Mouse (Mus musculus) ovary, postnatal 10 days (tissue): Measurements from ENCODE around the gene Eml2.
"Not testable (repeated sequence)": the region's sequence is repeated elsewhere in the genome, so short reads cannot be mapped to it uniquely, and the experiment has no call there.

Experiments used
- DNase-seq: peaks from one replicate; pipeline ENCODE4 v3.0.0; 2022; ENCODE audit warnings: low spot score

Eml2 gene

DNA sequence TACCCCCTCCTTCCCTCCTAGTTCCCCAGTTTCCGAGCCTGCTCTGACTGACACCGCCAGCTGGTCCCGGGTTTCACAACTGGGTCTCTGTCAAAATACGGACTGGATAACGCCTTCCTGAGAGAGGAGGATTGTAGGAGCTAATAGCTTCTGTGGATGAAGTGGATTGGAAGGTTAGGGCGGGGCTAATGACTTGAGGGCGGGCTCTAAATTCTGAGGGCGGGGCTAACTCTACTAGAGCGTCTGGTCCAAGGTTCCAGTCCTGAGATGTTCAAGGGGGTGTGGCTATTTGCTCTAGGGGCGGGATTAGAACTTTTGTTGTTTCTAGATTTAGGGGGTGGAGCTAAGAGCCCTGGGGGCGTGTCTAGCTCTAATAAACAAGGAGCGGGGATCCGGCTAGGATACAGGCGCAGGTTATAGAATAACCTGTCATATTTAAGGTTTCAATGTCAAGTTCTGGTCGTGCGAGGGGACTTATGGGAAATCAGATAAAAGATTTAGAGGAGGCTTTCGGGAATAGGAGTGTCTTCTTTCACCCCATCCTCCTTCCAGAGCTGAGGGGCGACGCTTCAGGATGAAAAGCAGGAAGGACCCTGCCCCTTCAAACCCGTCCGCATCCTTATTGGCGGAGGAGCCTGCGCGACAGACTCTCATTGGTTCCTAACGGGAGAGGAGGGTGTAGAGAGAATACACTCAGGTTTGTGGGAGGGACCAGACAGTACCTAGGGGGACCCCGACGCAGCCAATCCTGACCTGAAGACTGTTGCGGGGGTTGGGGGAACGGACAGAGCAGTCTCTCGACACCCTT lies at the start of gene Eml2:
Gene Eml2, plus strand, starts transcription at position 714 of the 808 bp plus-strand sequence.
- DNase-seq: no peak

DNA sequence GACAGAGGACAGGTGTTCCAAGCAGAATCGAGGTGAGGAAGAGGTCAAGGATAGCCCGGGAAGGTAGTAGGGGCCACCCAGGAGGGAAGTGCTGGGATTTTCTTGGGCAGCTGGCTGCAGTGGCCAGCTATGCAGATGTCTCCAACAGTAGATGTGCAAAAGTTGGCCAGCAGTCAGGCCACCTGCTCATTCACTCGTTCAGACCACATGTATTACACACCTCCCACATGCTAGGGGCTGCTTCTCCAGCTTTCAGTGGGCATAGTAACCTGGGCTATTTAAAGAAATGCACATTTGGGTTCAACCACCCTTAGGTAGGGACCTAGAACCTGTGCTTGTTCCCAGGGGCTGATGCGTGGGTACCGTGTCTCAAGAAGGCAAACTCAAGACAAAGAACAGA lies 48.5 kb upstream of the Eml2 start:
- DNase-seq: no peak

DNA sequence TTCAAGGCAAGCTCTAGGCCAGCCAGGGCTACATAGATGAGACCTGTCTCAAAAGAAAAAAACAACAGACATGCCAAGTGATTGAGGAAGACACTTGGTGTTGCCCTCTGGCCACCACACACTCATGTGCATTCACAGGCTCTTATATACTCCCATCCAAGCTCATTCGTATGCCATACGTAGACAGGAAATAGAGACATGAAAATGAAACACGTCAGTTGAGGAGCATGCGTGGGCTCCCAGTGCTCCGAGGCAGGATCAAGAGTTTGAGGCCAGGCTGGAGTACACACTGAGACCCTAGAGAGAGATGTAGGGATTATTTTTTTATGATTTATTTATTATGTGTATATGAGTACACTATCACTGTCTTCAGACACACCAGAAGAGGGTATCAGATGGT lies 46.8 kb upstream of the Eml2 start:
- no peak for DNase-seq

GRCm38 (mm10) chr7:19130657-19131056 lies 45.6 kb upstream of the Eml2 start:
- no peak for DNase-seq

- peak; percentile 92 for DNase-seq
Observed at GRCm38 (mm10) chr7:19131324-19131848, 44.8 kb upstream of the Eml2 start.

- no peak for DNase-seq
Observed at GRCm38 (mm10) chr7:19136168-19136567, 40.1 kb upstream of the Eml2 start.

- no peak for DNase-seq
Observed at GRCm38 (mm10) chr7:19136673-19137334, 39.4 kb upstream of the Eml2 start.

DNA sequence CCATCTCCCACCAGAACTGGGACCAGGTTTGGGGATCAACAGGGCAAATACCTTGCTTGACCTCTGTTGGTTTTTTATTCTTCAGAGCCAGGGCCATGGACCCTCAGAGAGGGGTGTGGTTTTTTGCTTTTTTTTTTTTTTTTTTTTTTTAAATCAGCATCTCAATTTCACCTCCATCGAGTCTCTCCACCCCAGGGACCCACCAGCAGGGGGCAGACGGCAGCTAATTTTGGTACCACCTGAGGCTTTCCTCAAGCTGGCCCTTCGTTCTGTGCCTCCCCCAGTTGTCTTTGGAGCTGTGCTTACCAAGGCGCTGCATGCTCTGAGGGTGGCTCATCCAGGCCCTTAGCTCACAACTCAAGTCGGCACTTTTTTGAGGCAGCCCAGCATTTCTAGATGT lies 38.8 kb upstream of the Eml2 start:
- no peak for DNase-seq

DNA sequence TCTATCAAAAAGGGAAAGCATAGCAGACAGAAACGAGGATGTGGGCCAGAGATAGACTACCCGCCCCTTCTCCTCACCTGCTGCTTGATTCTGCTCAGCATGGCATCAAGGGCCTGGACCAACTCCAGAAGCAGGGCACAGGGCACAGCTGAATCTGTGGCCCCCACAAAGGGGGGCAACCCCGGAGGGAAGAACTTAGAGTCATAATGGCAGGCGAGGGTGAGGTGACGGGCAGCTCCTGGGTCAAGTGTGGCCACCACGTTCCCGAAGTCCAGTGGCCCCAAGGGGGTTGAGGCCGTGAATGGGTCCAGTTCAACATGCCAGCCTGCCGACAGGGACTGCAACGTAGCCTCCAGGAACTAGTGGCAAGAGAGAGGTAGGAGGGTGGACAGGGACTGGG lies 29.4 kb upstream of the Eml2 start:
- DNase-seq: no peak

DNA sequence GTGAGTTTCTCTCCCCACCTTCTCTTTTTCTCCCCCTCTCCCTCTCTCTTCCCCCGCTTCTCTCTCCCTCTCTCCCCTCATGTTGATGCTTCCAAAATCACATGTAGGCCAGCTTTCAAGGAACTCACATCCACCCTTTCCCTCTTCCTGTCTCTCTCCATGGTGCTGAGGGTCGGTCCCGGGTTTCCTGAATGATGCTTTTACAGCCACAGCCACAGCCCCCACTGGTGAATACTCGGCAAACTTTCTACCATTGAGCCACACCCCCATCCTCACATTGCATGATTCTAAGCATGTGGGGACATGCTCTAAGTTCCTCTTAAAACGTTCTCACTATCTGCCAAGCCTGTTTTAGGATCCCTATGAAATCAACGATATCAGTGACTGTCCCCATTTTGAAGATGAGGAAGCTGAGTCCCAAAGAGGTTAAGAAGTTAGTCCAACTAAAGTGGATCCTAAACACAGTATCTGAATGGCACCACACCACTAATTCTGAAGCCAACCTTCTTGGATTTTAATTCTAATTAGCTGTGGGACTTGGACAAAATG lies 28.6 kb upstream of the Eml2 start:
- no peak for DNase-seq

DNA sequence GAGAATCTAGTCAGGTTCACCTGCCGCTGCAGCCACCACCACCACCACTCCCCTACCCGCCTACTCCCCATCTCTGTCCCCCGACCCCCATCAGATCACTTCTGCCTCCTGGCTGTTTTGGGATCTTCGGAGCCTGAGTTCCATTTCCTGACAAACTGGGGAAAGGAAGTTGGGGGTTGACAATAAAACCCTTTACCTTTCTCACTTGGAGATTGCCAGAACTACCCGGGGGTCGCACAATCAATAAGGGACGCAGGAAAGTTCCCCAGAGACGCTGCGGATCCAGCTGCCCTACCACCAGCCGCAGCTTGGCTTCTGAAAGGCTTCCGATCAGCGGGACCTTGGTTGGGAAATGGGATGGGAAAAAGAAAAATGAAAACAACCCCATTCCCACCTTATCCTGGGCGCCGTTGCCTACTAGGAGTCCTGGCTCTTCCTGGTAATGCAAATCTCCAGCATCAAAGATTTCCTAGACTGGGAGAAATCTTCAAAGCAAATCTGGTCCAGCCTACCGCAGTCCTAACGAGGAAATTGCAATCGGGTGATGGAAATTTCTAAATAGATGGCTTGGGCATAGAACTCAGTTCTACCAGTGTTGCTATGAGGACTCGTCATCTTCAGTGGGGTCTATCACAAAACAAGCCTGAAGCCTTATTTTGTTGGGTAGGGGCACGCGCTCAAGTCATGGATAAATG lies 27.9 kb upstream of the Eml2 start:
- no peak for DNase-seq

DNA sequence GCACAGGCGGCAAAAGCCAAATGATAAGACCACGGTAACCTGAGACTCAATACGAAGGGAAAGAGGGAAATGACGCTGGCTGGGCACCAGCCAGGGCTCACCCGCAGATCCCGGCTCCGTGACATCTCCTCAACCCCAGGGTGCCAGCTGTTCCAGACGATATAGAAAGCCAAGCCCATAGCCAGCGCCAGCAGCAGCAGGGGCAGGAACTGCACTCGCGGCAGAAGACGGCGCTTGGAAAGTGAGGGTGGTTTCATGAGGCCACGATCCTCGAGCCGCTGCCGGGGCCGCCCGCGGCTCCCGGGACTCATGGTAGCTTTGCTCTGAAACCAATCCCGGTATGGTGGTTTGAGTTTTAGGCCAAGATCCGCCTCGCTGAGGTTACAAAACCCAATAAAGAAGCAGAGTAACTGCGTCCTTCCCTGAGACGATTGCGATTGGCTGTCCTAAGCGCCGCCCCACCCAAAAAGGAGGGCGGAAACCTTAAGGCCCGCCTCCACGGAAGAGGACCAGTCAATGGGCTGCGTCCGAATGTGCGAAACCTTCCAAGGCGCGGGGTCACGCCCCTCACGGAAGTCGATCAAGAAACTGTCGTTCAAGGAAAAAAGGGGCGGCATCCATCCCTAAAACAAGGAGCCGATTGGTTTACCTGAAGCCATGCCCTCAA lies 27.2 kb upstream of the Eml2 start, which contains the start of gene Qpctl:
Gene Qpctl, minus strand, starts transcription at position 417 of the 667 bp plus-strand sequence.
- DNase-seq: peak; percentile 79

- DNase-seq: peak; percentile 90
Observed at GRCm38 (mm10) chr7:19149626-19150025, 26.6 kb upstream of the Eml2 start, which contains the start of gene Snrpd2. Gene Snrpd2 (plus strand): TSS chr7:19149722.

DNA sequence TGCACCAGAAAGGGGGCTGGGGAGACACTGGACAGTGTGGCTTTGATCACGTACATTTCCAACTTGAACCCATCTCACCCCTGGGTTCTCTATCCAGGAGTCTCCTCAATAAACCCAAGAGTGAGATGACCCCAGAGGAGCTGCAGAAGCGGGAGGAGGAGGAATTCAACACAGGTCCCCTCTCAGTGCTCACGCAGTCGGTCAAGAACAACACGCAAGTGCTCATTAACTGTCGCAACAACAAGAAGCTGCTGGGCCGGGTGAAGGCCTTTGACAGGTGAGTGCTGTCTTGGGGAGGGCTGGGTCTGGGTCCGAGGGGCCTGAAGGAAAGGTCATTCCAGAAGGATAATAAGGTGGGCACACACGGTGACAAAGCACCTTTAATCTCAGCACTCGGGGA lies 25.1 kb upstream of the Eml2 start:
- DNase-seq: not testable (repeated sequence)

- DNase-seq: no peak
Observed at GRCm38 (mm10) chr7:19154796-19155195, 21.4 kb upstream of the Eml2 start.

DNA sequence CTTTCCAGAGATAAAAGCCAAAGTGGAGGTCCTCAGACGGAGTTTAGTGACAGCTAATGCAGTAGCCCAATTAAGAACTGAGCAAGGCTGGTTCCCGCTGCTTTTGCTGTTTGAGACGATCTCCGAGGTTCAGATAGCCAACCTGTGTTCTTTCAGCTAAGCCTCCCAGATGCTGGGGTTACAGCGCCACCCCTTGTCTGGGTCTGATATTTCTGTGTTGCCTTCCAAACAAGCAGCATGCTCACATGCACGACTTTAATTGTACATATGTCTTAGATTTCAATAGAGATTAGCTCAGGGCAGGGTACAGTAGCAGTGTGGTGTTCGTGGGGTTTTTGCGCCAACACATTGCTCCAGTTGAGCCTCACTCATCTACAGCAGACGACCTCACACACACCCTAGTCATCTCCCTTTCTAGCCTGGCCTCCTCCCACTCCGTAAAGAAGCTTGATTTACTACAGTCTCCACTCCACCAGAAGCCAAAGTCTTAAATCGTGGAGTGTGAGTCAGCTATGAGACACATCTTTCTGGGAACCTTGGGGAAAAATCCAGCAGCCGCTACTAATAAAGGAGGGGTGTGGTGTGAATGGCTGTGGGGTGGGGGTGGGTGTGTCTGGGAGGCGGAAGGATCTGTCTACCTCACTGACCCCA lies 20.3 kb upstream of the Eml2 start:
- no peak for DNase-seq

GRCm38 (mm10) chr7:19157160-19157800 lies 18.9 kb upstream of the Eml2 start:
- peak; percentile 88 for DNase-seq

GRCm38 (mm10) chr7:19158601-19159000 lies 17.6 kb upstream of the Eml2 start:
- DNase-seq: no peak

DNA sequence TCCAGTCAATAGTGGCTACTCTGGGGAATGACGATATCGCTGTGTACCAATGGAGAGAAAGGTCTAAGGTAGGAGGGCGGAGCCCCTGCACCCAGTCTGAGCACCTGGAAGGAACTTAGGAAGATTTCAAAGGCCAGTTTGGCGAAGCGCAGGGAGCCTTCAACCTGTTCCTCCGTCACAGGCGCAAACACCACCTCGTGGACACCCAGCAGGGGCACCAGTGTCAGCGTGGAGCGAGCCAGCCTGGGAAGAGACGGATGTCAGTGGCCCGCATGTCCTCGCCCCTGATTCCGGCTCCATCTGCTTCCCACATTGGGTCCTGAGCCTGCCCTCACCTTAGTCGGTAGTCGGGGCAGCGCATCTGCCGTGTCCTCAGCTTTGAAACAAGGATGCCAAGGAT lies 16.8 kb upstream of the Eml2 start:
- no peak for DNase-seq

DNA sequence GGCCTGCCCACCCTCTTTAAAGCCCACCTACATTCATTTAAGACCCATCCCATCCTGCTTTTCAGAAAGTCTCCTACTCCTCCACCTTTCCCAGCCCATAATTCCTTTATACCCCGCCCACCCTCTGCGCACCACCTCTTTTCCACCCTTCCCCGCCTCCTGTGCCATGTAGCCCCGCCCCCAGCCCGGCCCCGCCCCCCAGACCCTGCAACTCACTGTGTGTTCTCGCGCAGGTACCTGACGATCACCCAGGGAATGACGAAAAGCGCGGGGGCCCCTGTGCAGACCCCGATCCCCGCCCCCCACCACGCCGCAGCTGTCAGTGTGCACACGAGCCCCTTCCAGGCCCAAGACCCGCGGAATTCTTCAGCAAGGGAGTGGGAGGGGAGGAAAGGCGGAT lies 16.1 kb upstream of the Eml2 start:
- no peak for DNase-seq

- no peak for DNase-seq
Observed at GRCm38 (mm10) chr7:19162928-19163327, 13.3 kb upstream of the Eml2 start.
